Mouse (Mus musculus): ENCODE data around the gene Hist1h2ag. TPM values are rescaled to one million over a fixed set of nuclear protein-coding genes. Genes with fewer than 3 reads are reported as not detected.

The Hist1h2ag gene
- polyA plus RNA-seq, 1 experiment from 2014 or later = 19.7 TPM

- Histone ChIP-seq H3K4me2 (no peak overlapping the region), H3K9me3 (replicated peaks; ENCODE audit: control insufficient read depth, low read length) (no peaks in the 10 kb centered on the region), H3K4me1 (ENCODE audit: control insufficient read depth, insufficient read depth, low read length) (peaks cover 17% of the 10 kb centered on the region), H3K36me3 (ENCODE audit: control insufficient read depth, insufficient read depth, low read length) (no peaks in the 10 kb centered on the region), H3K9ac (ENCODE audit: low read depth, low read length) (no peak overlapping the region), H3K27ac (ENCODE audit: low read depth, low read length) (no peak overlapping the region), H3K4me3 (ENCODE audit: low read depth, low read length) (peak overlapping the region; percentile 63; the same call in 1 of the 2 replicates), H3K27me3 (ENCODE audit: control insufficient read depth, insufficient read depth, low read length) (peaks cover 91% of the 10 kb centered on the region)
- 49% methylated on average over 7 of the region's 7 CpGs for WGBS (ENCODE audit: insufficient replicate concordance)
- no peak for ATAC-seq (replicated peaks; ENCODE audit: insufficient number of reproducible peaks, low FRiP score, low TSS enrichment)
These were observed 34.9 kb downstream of the Hist1h2ag start for GRCm38 (mm10) chr13:22007872-22008271.

- H3K4me2 ChIP-seq = peak overlapping the region; percentile 98
- H3K27me3 ChIP-seq (ENCODE audit: control insufficient read depth, insufficient read depth, low read length) = peaks cover 92% of the 10 kb centered on the region
- peaks cover 17% of the 10 kb centered on the region for H3K4me1 ChIP-seq (ENCODE audit: control insufficient read depth, insufficient read depth, low read length)
- 2% methylated on average over 18 of the region's 18 CpGs for WGBS (ENCODE audit: insufficient replicate concordance)
- ATAC-seq (replicated peaks; ENCODE audit: insufficient number of reproducible peaks, low FRiP score, low TSS enrichment) = no peak
- no peak overlapping the region for H3K9ac ChIP-seq (ENCODE audit: low read depth, low read length)
- H3K4me3 ChIP-seq (ENCODE audit: low read depth, low read length) = peak overlapping the region; percentile 63
- no peaks in the 10 kb centered on the region for H3K9me3 ChIP-seq (replicated peaks; ENCODE audit: control insufficient read depth, low read length)
- H3K36me3 ChIP-seq (ENCODE audit: control insufficient read depth, insufficient read depth, low read length) = no peaks in the 10 kb centered on the region
- H3K27ac ChIP-seq (ENCODE audit: low read depth, low read length) = no peak overlapping the region
These were observed 35.6 kb downstream of the Hist1h2ag start for GRCm38 (mm10) chr13:22007121-22007510.

GRCm38 (mm10) chr13:22006334-22007120, 36.2 kb downstream of the Hist1h2ag start:
- Histone ChIP-seq H3K4me2 (peak overlapping the region; percentile 98), H3K4me1 (ENCODE audit: control insufficient read depth, insufficient read depth, low read length) (peaks cover 17% of the 10 kb centered on the region), H3K9me3 (replicated peaks; ENCODE audit: control insufficient read depth, low read length) (no peaks in the 10 kb centered on the region), H3K9ac (ENCODE audit: low read depth, low read length) (0 out of 2 replicates have a peak overlapping the region, but pooled peaks have one; percentile 28), H3K27me3 (ENCODE audit: control insufficient read depth, insufficient read depth, low read length) (peaks cover 95% of the 10 kb centered on the region), H3K36me3 (ENCODE audit: control insufficient read depth, insufficient read depth, low read length) (no peaks in the 10 kb centered on the region), H3K27ac (ENCODE audit: low read depth, low read length) (no peak overlapping the region), H3K4me3 (ENCODE audit: low read depth, low read length) (peak overlapping the region; percentile 63)
- peak; percentile 73 for ATAC-seq (replicated peaks; ENCODE audit: insufficient number of reproducible peaks, low FRiP score, low TSS enrichment)
- WGBS (ENCODE audit: insufficient replicate concordance) = under 1% methylated on average over 38 of the region's 38 CpGs

- ATAC-seq (replicated peaks; ENCODE audit: insufficient number of reproducible peaks, low FRiP score, low TSS enrichment) = peak; percentile 71; the same call in 1 of the 2 replicates
These were observed 37.0 kb downstream of the Hist1h2ag start for GRCm38 (mm10) chr13:22005605-22006333.

GRCm38 (mm10) chr13:22001823-22002222, 40.9 kb downstream of the Hist1h2ag start:
- WGBS (ENCODE audit: insufficient replicate concordance) = 32% methylated on average over 5 of the region's 5 CpGs
- Histone ChIP-seq H3K4me2 (no peak overlapping the region; the same call in 1 of the 2 replicates), H3K9me3 (replicated peaks; ENCODE audit: control insufficient read depth, low read length) (no peaks in the 10 kb centered on the region), H3K27me3 (ENCODE audit: control insufficient read depth, insufficient read depth, low read length) (peaks cover 95% of the 10 kb centered on the region), H3K9ac (ENCODE audit: low read depth, low read length) (no peak overlapping the region), H3K4me3 (ENCODE audit: low read depth, low read length) (no peak overlapping the region), H3K36me3 (ENCODE audit: control insufficient read depth, insufficient read depth, low read length) (no peaks in the 10 kb centered on the region), H3K27ac (ENCODE audit: low read depth, low read length) (no peak overlapping the region), H3K4me1 (ENCODE audit: control insufficient read depth, insufficient read depth, low read length) (peaks cover 13% of the 10 kb centered on the region)
- no peak for ATAC-seq (replicated peaks; ENCODE audit: insufficient number of reproducible peaks, low FRiP score, low TSS enrichment)

More at GRCm38 (mm10) chr13:22005605-22006333, 37.0 kb downstream of the Hist1h2ag start:
- H3K9ac ChIP-seq (ENCODE audit: low read depth, low read length) = peak overlapping the region; percentile 50; the same call in 1 of the 2 replicates
- H3K27ac ChIP-seq (ENCODE audit: low read depth, low read length) = no peak overlapping the region
- H3K4me2 ChIP-seq = peak overlapping the region; percentile 98
- H3K27me3 ChIP-seq (ENCODE audit: control insufficient read depth, insufficient read depth, low read length) = peaks cover 97% of the 10 kb centered on the region
- whole genome bisulfite sequencing (ENCODE audit: insufficient replicate concordance) = under 1% methylated on average over 45 of the region's 45 CpGs
- H3K4me3 ChIP-seq (ENCODE audit: low read depth, low read length) = peak overlapping the region; percentile 63
- H3K36me3 ChIP-seq (ENCODE audit: control insufficient read depth, insufficient read depth, low read length) = no peaks in the 10 kb centered on the region
- H3K9me3 ChIP-seq (replicated peaks; ENCODE audit: control insufficient read depth, low read length) = no peaks in the 10 kb centered on the region
- H3K4me1 ChIP-seq (ENCODE audit: control insufficient read depth, insufficient read depth, low read length) = peaks cover 17% of the 10 kb centered on the region

- Histone ChIP-seq H3K9me3 (replicated peaks; ENCODE audit: control insufficient read depth, low read length) (no peaks in the 10 kb centered on the region), H3K27ac (ENCODE audit: low read depth, low read length) (no peak overlapping the region), H3K4me1 (ENCODE audit: control insufficient read depth, insufficient read depth, low read length) (peaks cover 8% of the 10 kb centered on the region; the same call in 1 of the 2 replicates), H3K27me3 (ENCODE audit: control insufficient read depth, insufficient read depth, low read length) (peaks cover 93% of the 10 kb centered on the region), H3K4me2 (no peak overlapping the region), H3K36me3 (ENCODE audit: control insufficient read depth, insufficient read depth, low read length) (no peaks in the 10 kb centered on the region), H3K4me3 (ENCODE audit: low read depth, low read length) (no peak overlapping the region), H3K9ac (ENCODE audit: low read depth, low read length) (no peak overlapping the region)
- ATAC-seq (replicated peaks; ENCODE audit: insufficient number of reproducible peaks, low FRiP score, low TSS enrichment) = no peak
- WGBS (ENCODE audit: insufficient replicate concordance) = 47% methylated on average over 2 of the region's 2 CpGs
These were observed 41.4 kb downstream of the Hist1h2ag start for GRCm38 (mm10) chr13:22001346-22001745.

- no peak overlapping the region for H3K4me3 ChIP-seq (ENCODE audit: low read depth, low read length)
- H3K4me1 ChIP-seq (ENCODE audit: control insufficient read depth, insufficient read depth, low read length) = no peaks in the 10 kb centered on the region
- no peak overlapping the region for H3K4me2 ChIP-seq
- H3K27ac ChIP-seq (ENCODE audit: low read depth, low read length) = no peak overlapping the region
- no peak overlapping the region for H3K9ac ChIP-seq (ENCODE audit: low read depth, low read length)
- 37% methylated on average over 4 of the region's 4 CpGs for WGBS (ENCODE audit: insufficient replicate concordance)
- no peaks in the 10 kb centered on the region for H3K36me3 ChIP-seq (ENCODE audit: control insufficient read depth, insufficient read depth, low read length)
- H3K27me3 ChIP-seq (ENCODE audit: control insufficient read depth, insufficient read depth, low read length) = peaks cover 72% of the 10 kb centered on the region
- ATAC-seq (replicated peaks; ENCODE audit: insufficient number of reproducible peaks, low FRiP score, low TSS enrichment) = no peak
- no peaks in the 10 kb centered on the region for H3K9me3 ChIP-seq (replicated peaks; ENCODE audit: control insufficient read depth, low read length)
These were observed 43.6 kb downstream of the Hist1h2ag start for GRCm38 (mm10) chr13:21999147-21999546.

GRCm38 (mm10) chr13:21998412-21998811, 44.3 kb downstream of the Hist1h2ag start:
- Histone ChIP-seq H3K36me3 (ENCODE audit: control insufficient read depth, insufficient read depth, low read length) (no peaks in the 10 kb centered on the region), H3K9me3 (replicated peaks; ENCODE audit: control insufficient read depth, low read length) (no peaks in the 10 kb centered on the region), H3K9ac (ENCODE audit: low read depth, low read length) (no peak overlapping the region), H3K4me2 (no peak overlapping the region), H3K4me3 (ENCODE audit: low read depth, low read length) (no peak overlapping the region), H3K27ac (ENCODE audit: low read depth, low read length) (no peak overlapping the region), H3K4me1 (ENCODE audit: control insufficient read depth, insufficient read depth, low read length) (no peaks in the 10 kb centered on the region), H3K27me3 (ENCODE audit: control insufficient read depth, insufficient read depth, low read length) (peaks cover 65% of the 10 kb centered on the region)
- 34% methylated on average over 3 of the region's 3 CpGs for WGBS (ENCODE audit: insufficient replicate concordance)
- ATAC-seq (replicated peaks; ENCODE audit: insufficient number of reproducible peaks, low FRiP score, low TSS enrichment) = no peak

All from heart, embryonic 11.5 days (tissue).